Mouse (Mus musculus) ZHBTc4 (cell line): ENCODE results near the gene Hdac10.

Experiments
- DNase-seq: peaks from one replicate; pipeline ENCODE4 v3.0.0-alpha.2; 2011; ENCODE audit warnings: low read depth, low spot score

Gene Hdac10

DNA sequence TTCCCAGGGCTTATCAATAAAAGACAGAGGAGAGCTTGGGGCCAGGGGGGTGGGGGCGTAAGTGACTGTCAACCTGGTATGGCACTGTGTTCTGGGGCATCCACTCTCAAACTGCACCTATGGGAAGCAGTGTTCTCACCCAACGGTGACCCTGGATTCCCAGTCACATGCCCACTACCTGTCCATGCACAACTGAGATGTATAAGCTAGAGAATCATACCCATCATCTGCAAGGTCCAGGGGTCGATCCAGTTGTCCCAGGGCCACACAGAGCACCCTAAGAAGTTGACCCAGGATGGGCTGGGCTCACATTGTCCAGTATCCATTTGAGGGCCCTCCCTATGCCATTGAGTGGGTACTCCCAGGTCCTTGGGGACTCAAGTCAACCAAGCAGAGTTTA is 4.2 kb downstream of the Hdac10 start:
- no peak for DNase-seq

DNA sequence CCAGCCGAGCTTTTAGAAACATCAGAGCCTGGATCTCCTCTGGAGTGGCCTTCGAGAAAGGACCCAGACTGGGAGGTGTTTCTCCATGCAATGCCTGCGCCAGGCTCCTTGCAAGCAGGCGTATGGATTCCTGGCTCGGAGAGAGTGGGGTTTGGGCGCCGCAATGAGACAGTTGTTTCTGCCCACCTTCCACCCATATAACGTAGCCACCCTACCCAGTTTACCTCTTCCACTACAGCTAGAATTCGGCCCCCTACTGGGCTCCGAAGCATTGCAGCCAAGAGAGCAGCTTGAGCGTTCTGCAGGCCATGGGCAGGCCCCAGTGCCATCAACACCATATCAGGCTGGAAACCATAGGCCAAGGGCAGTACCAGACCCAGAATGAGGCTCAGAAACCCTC is 4.9 kb downstream of the Hdac10 start:
- DNase-seq: peak; percentile 75

DNA sequence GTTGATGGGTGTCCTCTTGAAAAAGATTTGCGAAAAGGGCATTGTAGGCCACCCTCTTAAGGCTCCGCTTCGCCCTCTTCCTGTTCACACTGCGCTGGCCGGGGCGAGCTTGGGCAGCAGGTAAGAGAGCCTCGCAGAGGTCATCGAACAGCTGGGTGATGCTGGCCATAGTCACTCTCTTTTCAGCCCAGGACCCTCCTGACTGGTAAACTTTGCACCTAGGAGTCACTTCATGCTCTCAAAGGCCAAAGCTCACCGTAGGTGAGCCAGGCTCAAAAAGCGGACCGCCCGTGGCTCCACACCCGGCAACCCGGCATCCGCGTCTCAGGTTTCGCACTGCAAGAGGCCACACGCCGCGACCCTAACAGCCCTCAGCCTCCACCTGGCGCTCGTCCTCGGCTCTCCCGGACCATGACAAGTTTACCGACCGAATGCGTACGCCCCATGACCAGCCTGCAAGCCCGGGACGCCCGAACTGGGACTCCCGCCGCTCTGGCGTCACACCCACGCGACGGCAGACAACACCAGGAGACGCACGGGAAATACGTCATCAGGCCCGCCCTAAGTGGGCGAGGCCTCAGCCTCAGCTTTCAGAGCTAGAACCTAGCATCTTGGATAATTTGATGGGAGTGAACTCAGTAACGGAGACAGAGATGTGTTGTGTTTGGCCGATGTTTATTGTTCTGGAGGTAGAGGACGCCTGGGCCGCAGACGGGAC is 5.7 kb downstream of the Hdac10 start, which contains the start of gene Tubgcp6:
TSS of gene Tubgcp6 (minus strand) at position 464 of the 718 bp plus-strand sequence.
- peak; percentile 98 for DNase-seq

DNA sequence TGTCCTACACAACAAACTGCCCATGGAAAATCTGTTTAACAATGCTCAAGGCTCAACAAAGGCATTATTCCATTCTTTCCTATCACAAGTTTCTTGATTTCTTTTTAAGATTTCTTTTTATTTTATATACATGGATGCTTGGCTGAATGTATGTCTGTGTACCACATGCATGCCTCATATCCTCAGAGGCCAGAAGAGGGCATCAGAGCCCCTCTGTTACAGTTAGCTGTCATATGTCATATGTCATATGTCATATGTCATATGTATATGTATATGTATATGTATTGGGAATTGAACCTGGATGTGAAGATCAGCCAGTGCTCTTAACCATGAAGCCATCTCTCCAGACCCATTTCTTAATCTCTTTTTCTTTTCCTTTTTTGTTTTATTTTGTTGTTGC is 10.5 kb downstream of the Hdac10 start:
- DNase-seq: no peak

- DNase-seq: peak; percentile 69
These were observed 18.4 kb downstream of the Hdac10 start for GRCm38 (mm10) chr15:89110147-89110546.

GRCm38 (mm10) chr15:89106976-89107375 is 21.5 kb downstream of the Hdac10 start:
- DNase-seq: no peak

DNA sequence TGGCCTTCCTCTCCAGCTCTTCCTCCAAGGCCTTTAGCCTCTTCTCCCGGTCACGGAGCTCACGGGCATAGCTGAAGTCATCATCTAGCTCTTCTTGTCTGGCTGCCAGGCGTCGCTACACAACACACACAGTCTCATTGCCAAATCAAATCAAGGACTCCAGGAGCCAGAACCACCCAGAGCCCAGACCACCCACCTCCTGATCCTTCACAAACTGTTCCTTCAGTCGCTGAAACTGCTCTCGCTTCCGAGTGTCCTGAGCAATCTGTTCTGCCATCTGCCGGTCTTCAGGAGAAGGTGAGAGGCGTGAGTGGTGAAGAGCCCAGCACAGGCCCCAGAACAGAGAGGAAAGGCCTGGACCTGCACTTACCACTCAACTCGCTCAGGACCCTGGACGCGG is 22.4 kb downstream of the Hdac10 start:
- DNase-seq: no peak

DNA sequence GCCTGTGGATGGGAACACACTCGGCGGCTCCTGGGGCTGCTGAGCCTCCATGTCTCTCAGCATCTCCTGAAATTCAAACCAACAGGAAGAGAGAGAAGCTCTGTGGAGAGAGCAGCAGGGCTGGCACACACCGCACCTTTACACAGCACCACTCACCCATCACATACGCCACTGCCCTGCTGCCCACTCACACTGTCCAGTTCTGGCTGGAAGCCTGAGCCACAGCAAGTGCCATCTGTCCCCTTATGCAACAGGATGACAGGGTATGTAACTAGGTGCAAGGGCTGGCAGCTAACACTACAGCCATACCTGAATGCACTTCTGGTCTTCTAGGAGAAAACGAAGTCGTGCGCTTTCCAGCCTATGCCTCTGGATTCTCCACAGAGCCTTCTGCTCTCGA is 24.1 kb downstream of the Hdac10 start:
- DNase-seq: no peak

GRCm38 (mm10) chr15:89103921-89104320 is 24.6 kb downstream of the Hdac10 start:
- DNase-seq: no peak

GRCm38 (mm10) chr15:89102646-89103045 is 25.9 kb downstream of the Hdac10 start:
- no peak for DNase-seq

- DNase-seq: no peak
These were observed 27.7 kb downstream of the Hdac10 start for GRCm38 (mm10) chr15:89100823-89101222.

GRCm38 (mm10) chr15:89098616-89099015 is 29.9 kb downstream of the Hdac10 start:
- DNase-seq: no peak

GRCm38 (mm10) chr15:89097450-89097849 is 31.1 kb downstream of the Hdac10 start:
- no peak for DNase-seq

DNA sequence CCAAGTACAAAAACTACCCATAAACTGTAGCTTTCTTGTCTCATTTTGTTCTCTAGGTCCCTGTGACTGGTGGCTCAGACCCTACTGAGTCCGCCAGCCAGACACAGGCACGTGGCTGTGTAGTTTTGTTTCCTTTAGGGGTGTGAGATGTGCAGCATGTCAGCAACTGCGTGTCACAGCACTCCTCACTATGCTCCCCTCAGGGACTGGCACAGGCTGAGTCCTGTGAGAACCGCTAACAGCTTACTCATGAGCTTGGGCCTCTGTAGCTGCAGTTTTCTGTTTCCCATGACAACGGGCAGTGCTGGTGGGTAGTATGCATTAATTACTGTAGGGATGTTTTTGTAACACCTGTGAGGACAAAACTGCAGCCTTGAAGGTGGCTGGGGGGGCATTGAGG is 36.3 kb downstream of the Hdac10 start:
- DNase-seq: no peak

GRCm38 (mm10) chr15:89090662-89091061 is 37.8 kb downstream of the Hdac10 start:
- DNase-seq: no peak

DNA sequence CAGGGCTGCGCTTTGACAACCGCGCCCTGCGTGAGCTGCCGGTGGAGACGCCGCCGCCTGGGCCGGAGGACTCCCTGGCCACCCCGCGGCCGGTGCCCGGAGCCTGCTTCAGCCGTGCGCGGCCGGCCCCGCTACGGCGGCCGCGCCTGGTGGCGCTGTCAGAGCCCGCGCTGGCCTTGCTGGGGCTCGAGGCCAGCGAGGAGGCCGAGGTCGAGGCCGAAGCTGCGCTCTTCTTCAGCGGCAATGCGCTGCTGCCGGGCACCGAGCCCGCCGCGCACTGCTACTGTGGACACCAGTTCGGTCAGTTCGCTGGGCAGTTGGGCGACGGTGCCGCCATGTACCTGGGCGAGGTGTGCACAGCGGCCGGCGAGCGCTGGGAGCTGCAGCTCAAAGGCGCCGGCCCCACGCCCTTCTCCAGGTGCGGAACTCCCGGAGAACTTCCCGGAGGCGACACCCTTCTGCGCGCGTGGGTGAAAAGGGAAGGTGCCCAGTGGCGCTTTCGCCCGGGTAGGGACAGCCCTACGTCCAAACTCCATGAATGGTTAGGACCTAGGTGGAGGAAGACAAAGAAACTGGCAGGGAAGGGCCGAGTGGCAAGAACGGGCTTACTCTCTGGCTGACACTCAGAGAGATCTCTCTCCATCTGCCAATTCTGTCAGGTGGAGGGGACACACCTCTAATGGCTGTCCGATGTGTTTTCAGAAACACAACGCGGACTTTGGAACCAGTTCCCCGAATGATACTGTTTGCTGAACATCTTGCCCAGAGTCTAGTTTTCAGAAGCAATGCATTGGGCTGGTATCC is 39.0 kb downstream of the Hdac10 start:
- DNase-seq: no peak

DNA sequence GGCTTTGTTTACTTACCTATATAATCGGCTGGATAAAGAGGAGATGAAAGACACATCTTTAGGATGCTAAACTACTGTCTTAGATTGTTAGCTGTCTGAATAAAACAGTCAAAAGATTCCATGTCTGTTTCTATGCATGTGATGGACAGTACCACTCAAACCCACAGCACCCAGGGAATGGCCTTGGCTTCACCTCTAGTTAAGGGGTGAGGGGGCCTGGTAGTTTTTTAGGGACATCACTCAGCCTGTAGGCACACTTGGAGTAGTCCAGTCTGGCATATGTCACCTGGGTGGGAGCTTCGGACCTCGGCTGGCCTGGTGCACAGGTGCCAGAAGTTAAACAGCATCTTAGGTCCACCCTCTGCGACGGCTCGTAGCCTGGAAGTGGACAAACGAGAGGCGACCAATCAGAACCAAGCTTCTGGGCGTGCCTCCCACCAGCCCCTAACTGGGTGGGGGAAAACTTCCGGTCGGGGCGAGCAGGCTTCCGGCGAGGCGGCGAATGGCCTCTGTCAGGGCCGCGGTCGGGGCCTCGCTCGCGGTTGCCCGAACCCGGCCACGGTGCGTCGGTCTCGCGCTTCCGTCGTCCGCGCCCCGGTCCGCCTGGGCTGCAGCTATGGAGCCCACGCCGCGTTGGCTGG is 39.8 kb downstream of the Hdac10 start, which contains the start of gene Selenoo:
TSS of gene Selenoo (plus strand) at position 478 of the 641 bp plus-strand sequence.
- DNase-seq: peak; percentile 79

- DNase-seq: no peak
These were observed 43.7 kb downstream of the Hdac10 start for GRCm38 (mm10) chr15:89084826-89085225.

GRCm38 (mm10) chr15:89083906-89084305 is 44.6 kb downstream of the Hdac10 start:
- DNase-seq: no peak

GRCm38 (mm10) chr15:89078208-89078836 is 50.2 kb downstream of the Hdac10 start:
- no peak for DNase-seq

- no peak for DNase-seq
These were observed 52.3 kb downstream of the Hdac10 start for GRCm38 (mm10) chr15:89076156-89076731.
